Mouse (Mus musculus): ENCODE measurements around the gene Parn.

The Parn gene

GRCm38 (mm10) chr16:13556954-13557470 is 111.0 kb downstream of the Parn start:
- DNase-seq (ENCODE audit: low read depth, low spot score), result peak; percentile 59

- DNase-seq (ENCODE audit: low read depth, low spot score), result peak; percentile 66
Observed at GRCm38 (mm10) chr16:13556446-13556845, 111.5 kb downstream of the Parn start.

- DNase-seq (ENCODE audit: low read depth, low spot score), result no peak
Observed at GRCm38 (mm10) chr16:13550667-13551066, 117.3 kb downstream of the Parn start.

GRCm38 (mm10) chr16:13549976-13550375 is 118.0 kb downstream of the Parn start:
- peak; percentile 80 for DNase-seq (ENCODE audit: low read depth, low spot score)

- no peak for DNase-seq (ENCODE audit: low read depth, low spot score)
Observed at GRCm38 (mm10) chr16:13541816-13542215, 126.2 kb downstream of the Parn start.

GRCm38 (mm10) chr16:13541121-13541747 is 126.7 kb downstream of the Parn start:
- DNase-seq (ENCODE audit: low read depth, low spot score), result no peak

- no peak for DNase-seq (ENCODE audit: low read depth, low spot score)
Observed at GRCm38 (mm10) chr16:13538933-13539648, 128.9 kb downstream of the Parn start.

- DNase-seq (ENCODE audit: low read depth, low spot score), result no peak
Observed at GRCm38 (mm10) chr16:13538213-13538932, 129.6 kb downstream of the Parn start.

- DNase-seq (ENCODE audit: low read depth, low spot score), result no peak
Observed at GRCm38 (mm10) chr16:13536404-13536803, 131.6 kb downstream of the Parn start.

GRCm38 (mm10) chr16:13535856-13536255 is 132.1 kb downstream of the Parn start:
- no peak for DNase-seq (ENCODE audit: low read depth, low spot score)

- DNase-seq (ENCODE audit: low read depth, low spot score), result peak; percentile 46
Observed at GRCm38 (mm10) chr16:13532840-13533239, 135.1 kb downstream of the Parn start.

GRCm38 (mm10) chr16:13531279-13531678 is 136.7 kb downstream of the Parn start:
- DNase-seq (ENCODE audit: low read depth, low spot score), result peak; percentile 39

GRCm38 (mm10) chr16:13521359-13521758 is 146.6 kb downstream of the Parn start:
- DNase-seq (ENCODE audit: low read depth, low spot score), result no peak

GRCm38 (mm10) chr16:13520301-13520700 is 147.7 kb downstream of the Parn start:
- DNase-seq (ENCODE audit: low read depth, low spot score), result no peak

GRCm38 (mm10) chr16:13516214-13516613 is 151.8 kb downstream of the Parn start:
- DNase-seq (ENCODE audit: low read depth, low spot score), result no peak

GRCm38 (mm10) chr16:13515524-13515923 is 152.4 kb downstream of the Parn start:
- no peak for DNase-seq (ENCODE audit: low read depth, low spot score)

GRCm38 (mm10) chr16:13505055-13505454 is 162.9 kb downstream of the Parn start:
- no peak for DNase-seq (ENCODE audit: low read depth, low spot score)

- DNase-seq (ENCODE audit: low read depth, low spot score), result no peak
Observed at GRCm38 (mm10) chr16:13504476-13504875, 163.5 kb downstream of the Parn start.

GRCm38 (mm10) chr16:13498923-13499322 is 169.0 kb downstream of the Parn start:
- no peak for DNase-seq (ENCODE audit: low read depth, low spot score)

- DNase-seq (ENCODE audit: low read depth, low spot score), result no peak
Observed at GRCm38 (mm10) chr16:13493981-13494380, 174.0 kb downstream of the Parn start.

GRCm38 (mm10) chr16:13492996-13493395 is 175.0 kb downstream of the Parn start:
- DNase-seq (ENCODE audit: low read depth, low spot score), result no peak

GRCm38 (mm10) chr16:13491776-13492175 is 176.2 kb downstream of the Parn start:
- DNase-seq (ENCODE audit: low read depth, low spot score), result no peak

Measured in R1 (cell line).